Mouse (Mus musculus): ENCODE data around the gene Ppp5c. TPM values are rescaled to one million over a fixed set of nuclear protein-coding genes. Genes with fewer than 3 reads are reported as not detected.
"Not testable (repeated sequence)": the region's sequence is repeated elsewhere in the genome, so short reads cannot be mapped to it uniquely, and the experiment has no call there.

The Ppp5c gene
- polyA plus RNA-seq (2014; fragmentation: Nextera tagmentation; extraction: Ambion mirVana): 103 and 117 TPM in 2 replicates

DNA sequence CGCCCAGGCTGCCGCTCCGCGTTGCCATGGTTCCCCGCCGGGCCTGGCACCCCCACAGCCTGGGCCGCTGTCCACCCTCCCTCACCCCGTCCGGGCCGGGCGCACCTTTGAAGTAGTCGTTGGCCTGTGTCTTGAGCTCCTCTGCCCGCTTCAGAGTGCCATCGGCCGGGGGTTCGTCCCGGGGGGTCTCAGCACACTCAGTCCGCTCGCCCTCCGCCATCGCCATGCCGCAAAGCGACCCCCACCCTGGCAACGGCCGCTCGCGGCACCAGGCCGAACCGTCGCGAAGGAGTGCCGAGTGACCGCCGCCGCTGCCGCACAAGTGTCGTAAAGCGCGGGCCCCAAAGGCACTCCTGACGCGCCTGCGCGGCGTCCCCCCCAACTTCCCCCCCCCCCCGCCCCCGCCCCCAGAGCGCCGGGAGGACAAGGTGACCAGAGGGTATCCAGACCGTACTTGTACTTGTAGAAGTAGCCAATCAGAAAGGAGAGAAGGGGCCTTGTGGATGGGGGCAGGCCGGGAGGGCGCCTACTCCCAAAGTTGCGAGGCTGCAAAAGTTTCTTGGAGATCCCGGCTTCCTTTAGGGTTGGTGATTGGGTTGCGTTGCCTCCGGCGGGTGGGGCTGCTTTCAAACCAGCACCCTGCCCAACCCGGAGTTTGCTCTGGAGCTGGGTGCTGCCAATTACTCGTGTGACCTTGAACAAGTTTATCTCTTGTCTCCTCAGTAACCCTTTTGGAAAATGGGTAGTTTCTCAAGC is at the start of gene Ppp5c:
Gene Ppp5c (minus strand): TSS at position 337 of the 756 bp plus-strand sequence.
- under 1% methylated on average over 58 of the region's 58 CpGs for WGBS
- Histone ChIP-seq H3K36me3 (ENCODE audit: insufficient read depth) (peaks cover 42% of the 10 kb centered on the region), H3K9ac (peak within 1 kb of the TSS; percentile 76), H3K4me3 (ENCODE audit: low read depth, low read length) (peak within 1 kb of the TSS; percentile 71), H3K4me2 (peak within 1 kb of the TSS; percentile 70), H3K9me3 (ENCODE audit: low read depth, low read length) (no peaks in the 10 kb centered on the region), H3K27ac (ENCODE audit: low read depth) (peak within 1 kb of the TSS; percentile 74), H3K4me1 (ENCODE audit: insufficient read depth) (no peaks in the 10 kb centered on the region), H3K27me3 (ENCODE audit: insufficient read depth, low read length) (no peaks in the 10 kb centered on the region)
- TF ChIP-seq CTCF (IDR thresholded peaks at IDR 0.05; ENCODE audit: low read depth): no peak
- ATAC-seq (ENCODE audit: insufficient read depth) (peak; percentile 88), DNase-seq (peak; percentile 96)

DNA sequence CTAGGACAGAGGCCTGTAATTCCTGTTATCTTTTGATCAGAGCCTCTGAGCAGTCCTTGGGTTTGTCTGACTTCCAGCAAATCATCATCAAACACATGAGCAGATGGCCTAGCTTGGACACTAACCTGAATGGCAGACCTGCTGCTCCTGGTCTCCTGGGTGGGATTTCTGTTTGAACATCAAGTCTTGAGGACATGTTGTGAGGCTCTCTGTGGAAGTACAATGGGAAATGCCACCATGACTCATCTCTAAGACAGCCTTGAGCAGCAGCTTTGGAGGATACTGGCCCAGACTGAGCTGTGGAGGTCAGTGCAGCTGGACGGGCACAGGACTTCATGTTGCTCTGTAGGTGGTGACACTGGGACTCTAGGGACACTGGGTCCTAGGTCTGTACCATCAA is 48.8 kb upstream of the Ppp5c start:
- no peak for TF ChIP-seq CTCF (IDR thresholded peaks at IDR 0.05; ENCODE audit: low read depth)

DNA sequence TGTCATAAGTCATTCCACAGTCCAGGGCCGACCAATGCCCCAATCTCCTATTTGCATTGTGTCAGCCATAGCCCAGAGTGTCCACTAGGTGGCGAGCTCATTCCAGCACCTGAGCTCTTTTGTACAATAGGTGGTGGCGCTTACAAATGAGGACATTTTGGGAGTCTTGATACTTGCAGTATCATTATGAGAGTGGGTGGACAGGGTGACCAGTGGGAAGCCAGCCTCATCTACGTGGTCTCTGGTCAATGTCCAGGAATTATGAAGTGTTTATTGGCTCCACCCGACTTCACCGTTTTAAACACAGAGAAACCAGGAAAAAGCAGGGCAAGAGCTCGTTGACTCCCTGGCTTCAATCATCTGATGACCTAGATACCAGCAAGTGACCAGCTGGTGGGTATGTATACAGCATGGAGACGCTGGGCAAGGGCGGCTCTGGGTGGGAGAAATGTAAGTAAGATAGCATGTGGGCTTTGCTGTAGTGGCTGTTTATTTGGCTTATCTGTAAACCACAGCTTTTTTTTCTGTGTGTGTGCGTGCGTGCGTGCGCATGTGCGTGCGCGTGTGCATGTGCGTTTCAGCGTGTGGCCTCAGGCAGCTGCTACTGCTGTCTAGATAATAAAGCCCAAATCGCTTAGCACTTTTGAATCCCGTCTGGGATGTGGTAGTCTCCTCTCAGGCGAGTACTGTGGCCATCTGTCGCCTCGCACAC is 46.3 kb upstream of the Ppp5c start, which contains the start of gene Psg16:
Gene Psg16 (plus strand): TSS at position 137 of the 712 bp plus-strand sequence.
- WGBS: 56% methylated on average over 23 of the region's 23 CpGs
- no peaks in the 10 kb centered on the region for H3K4me1 ChIP-seq (ENCODE audit: insufficient read depth)
- no peaks in the 10 kb centered on the region for H3K9me3 ChIP-seq (ENCODE audit: low read depth, low read length)
- no peak within 1 kb of the TSS for H3K4me2 ChIP-seq
- peak; percentile 93 for TF ChIP-seq CTCF (IDR thresholded peaks at IDR 0.05; ENCODE audit: low read depth)
- H3K4me3 ChIP-seq (ENCODE audit: low read depth, low read length): no peak within 1 kb of the TSS
- no peaks in the 10 kb centered on the region for H3K36me3 ChIP-seq (ENCODE audit: insufficient read depth)
- H3K9ac ChIP-seq: no peak within 1 kb of the TSS
- ATAC-seq (ENCODE audit: insufficient read depth): peak; percentile 69
- peak; percentile 82 for DNase-seq
- H3K27ac ChIP-seq (ENCODE audit: low read depth): no peak within 1 kb of the TSS
- H3K27me3 ChIP-seq (ENCODE audit: insufficient read depth, low read length): no peaks in the 10 kb centered on the region

More for the DNA sequence above, 48.8 kb upstream of the Ppp5c start:
- no peak for ATAC-seq (ENCODE audit: insufficient read depth)
- no peak overlapping the region for H3K4me2 ChIP-seq
- H3K27me3 ChIP-seq (ENCODE audit: insufficient read depth, low read length): no peaks in the 10 kb centered on the region
- H3K4me3 ChIP-seq (ENCODE audit: low read depth, low read length): no peak overlapping the region
- 89% methylated on average over 1 of the region's 1 CpGs for WGBS
- no peak for DNase-seq
- no peaks in the 10 kb centered on the region for H3K4me1 ChIP-seq (ENCODE audit: insufficient read depth)
- H3K27ac ChIP-seq (ENCODE audit: low read depth): no peak overlapping the region
- no peaks in the 10 kb centered on the region for H3K36me3 ChIP-seq (ENCODE audit: insufficient read depth)
- no peaks in the 10 kb centered on the region for H3K9me3 ChIP-seq (ENCODE audit: low read depth, low read length)
- no peak overlapping the region for H3K9ac ChIP-seq

DNA sequence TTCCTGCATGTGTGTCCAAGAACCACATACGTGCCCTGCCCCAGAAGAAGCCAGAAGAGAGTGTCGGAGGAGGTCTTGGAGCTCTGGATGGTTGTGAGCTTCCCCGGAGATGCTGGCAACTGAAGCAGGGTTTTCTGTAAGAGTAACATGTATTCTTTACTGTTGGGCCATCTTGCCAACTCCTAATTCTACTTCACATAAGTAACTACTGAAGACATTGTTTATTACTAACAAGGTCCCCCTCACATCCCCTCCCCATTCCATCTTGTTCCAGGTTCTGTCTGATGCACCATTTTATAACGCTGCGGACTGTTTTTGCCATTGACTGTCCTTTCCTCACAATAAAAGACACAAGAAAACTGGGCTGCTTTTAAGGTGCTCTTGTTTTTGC is 45.8 kb upstream of the Ppp5c start:
- H3K36me3 ChIP-seq (ENCODE audit: insufficient read depth): no peaks in the 10 kb centered on the region
- 59% methylated on average over 5 of the region's 5 CpGs for WGBS
- H3K9me3 ChIP-seq (ENCODE audit: low read depth, low read length): no peaks in the 10 kb centered on the region
- no peak for DNase-seq
- no peak overlapping the region for H3K27ac ChIP-seq (ENCODE audit: low read depth)
- no peaks in the 10 kb centered on the region for H3K4me1 ChIP-seq (ENCODE audit: insufficient read depth)
- H3K27me3 ChIP-seq (ENCODE audit: insufficient read depth, low read length): no peaks in the 10 kb centered on the region
- TF ChIP-seq CTCF (IDR thresholded peaks at IDR 0.05; ENCODE audit: low read depth): no peak
- no peak overlapping the region for H3K4me2 ChIP-seq
- ATAC-seq (ENCODE audit: insufficient read depth): no peak
- no peak overlapping the region for H3K9ac ChIP-seq
- H3K4me3 ChIP-seq (ENCODE audit: low read depth, low read length): no peak overlapping the region

DNA sequence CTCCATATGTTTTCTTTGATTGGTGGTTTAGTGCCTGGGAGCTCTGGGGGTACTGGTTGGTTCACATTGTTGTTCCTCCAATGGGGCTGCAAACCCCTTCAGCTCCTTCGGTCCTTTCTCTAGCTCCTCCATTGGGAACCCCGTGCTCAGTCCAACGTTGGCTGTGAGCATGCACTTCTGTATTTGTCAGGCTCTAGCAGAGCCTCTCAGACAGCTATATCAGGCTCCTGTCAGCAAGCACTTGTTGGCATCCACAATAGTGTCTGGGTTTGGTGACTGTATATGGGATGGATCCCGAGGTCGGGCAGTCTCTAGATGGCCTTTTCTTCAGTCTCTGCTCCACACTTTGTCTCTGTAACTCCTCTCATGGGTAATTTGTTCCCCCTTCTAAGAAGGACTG is 39.9 kb upstream of the Ppp5c start:
- not testable (repeated sequence) for H3K4me1 ChIP-seq (ENCODE audit: insufficient read depth); H3K4me3 ChIP-seq (ENCODE audit: low read depth, low read length); DNase-seq; H3K9ac ChIP-seq; H3K9me3 ChIP-seq (ENCODE audit: low read depth, low read length); ATAC-seq (ENCODE audit: insufficient read depth); H3K27me3 ChIP-seq (ENCODE audit: insufficient read depth, low read length); H3K4me2 ChIP-seq; H3K27ac ChIP-seq (ENCODE audit: low read depth); H3K36me3 ChIP-seq (ENCODE audit: insufficient read depth)
- 61% methylated on average over 5 of the region's 5 CpGs for WGBS

DNA sequence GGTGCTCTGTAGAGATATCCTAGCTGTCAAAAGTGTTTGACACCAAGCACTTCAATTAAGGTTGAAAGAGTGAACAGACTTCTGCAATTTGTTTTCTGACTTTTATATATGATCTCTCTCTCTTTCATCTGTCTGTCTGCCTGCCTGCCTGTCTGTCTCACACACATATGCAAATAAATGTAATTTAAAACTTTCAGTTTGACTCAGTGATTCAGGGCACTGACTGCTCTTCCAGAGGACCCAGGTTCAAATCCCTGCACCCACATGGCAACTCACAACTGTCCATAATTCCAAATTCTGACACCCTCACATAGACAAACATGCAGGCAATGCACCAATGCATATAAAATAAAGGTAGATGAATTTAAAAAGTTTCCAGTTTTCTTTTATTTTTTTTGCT is 39.3 kb upstream of the Ppp5c start:
- Histone ChIP-seq H3K4me1 (ENCODE audit: insufficient read depth) (no peaks in the 10 kb centered on the region), H3K9ac (no peak overlapping the region), H3K9me3 (ENCODE audit: low read depth, low read length) (no peaks in the 10 kb centered on the region), H3K36me3 (ENCODE audit: insufficient read depth) (no peaks in the 10 kb centered on the region), H3K4me2 (no peak overlapping the region), H3K27me3 (ENCODE audit: insufficient read depth, low read length) (no peaks in the 10 kb centered on the region), H3K4me3 (ENCODE audit: low read depth, low read length) (no peak overlapping the region), H3K27ac (ENCODE audit: low read depth) (no peak overlapping the region)
- DNase-seq (no peak), ATAC-seq (ENCODE audit: insufficient read depth) (no peak)
- no peak for TF ChIP-seq CTCF (IDR thresholded peaks at IDR 0.05; ENCODE audit: low read depth)

DNA sequence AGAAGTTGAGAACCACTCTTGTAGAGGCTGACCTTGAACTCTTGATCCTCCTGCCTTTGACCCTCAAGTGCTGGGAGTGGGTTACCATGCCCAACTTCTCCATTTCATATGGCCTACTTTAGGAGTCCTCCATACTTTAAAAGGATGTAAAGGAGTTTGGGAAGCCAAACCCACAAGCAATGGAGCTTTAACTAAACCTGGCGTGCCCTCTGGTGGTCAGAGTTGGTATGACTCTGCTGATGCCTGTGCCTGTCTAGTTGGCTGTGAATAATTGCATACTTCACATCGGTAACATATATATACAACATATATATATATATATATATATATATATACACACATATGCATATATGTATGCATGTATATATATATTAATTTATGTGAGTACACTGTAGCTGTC is 38.7 kb upstream of the Ppp5c start:
- TF ChIP-seq CTCF (IDR thresholded peaks at IDR 0.05; ENCODE audit: low read depth): peak; percentile 91
- 2% methylated on average over 2 of the region's 2 CpGs for WGBS

More for the DNA sequence above, 38.7 kb upstream of the Ppp5c start:
- Histone ChIP-seq H3K36me3 (ENCODE audit: insufficient read depth) (no peaks in the 10 kb centered on the region), H3K27me3 (ENCODE audit: insufficient read depth, low read length) (no peaks in the 10 kb centered on the region), H3K4me3 (ENCODE audit: low read depth, low read length) (no peak overlapping the region), H3K4me2 (no peak overlapping the region), H3K4me1 (ENCODE audit: insufficient read depth) (no peaks in the 10 kb centered on the region), H3K27ac (ENCODE audit: low read depth) (no peak overlapping the region), H3K9me3 (ENCODE audit: low read depth, low read length) (no peaks in the 10 kb centered on the region), H3K9ac (no peak overlapping the region)
- ATAC-seq (ENCODE audit: insufficient read depth): no peak
- DNase-seq: peak; percentile 93

Data from lung, embryonic 14.5 days (tissue).